Mouse (Mus musculus) brain, embryonic 18.5 days (tissue): ENCODE results near the gene Rbfox2.

Experiments used
- DNase-seq: peaks from one replicate; pipeline ENCODE4 v3.0.0-alpha.2; 2012; ENCODE audit warnings: low read depth, low spot score

Gene Rbfox2

DNA sequence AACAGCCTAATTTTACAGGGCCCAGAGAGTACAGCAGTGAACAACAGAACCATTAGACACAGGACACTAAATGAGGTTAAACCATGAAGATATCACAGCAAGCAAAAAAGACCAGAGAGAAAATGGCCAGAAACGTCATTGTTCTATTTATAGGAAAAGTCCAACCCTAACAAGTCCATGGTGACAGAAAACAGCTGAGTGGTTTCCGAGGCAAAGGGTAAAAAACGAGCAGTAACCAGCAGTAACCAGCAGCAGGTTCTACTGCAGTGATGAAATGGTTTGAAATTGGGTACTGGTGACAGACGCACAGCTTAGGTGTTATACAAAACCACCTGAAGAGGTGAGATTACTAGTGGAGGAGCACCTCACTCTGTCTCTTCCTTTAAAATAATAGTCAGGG is 72.5 kb downstream of the Rbfox2 start:
- no peak for DNase-seq

DNA sequence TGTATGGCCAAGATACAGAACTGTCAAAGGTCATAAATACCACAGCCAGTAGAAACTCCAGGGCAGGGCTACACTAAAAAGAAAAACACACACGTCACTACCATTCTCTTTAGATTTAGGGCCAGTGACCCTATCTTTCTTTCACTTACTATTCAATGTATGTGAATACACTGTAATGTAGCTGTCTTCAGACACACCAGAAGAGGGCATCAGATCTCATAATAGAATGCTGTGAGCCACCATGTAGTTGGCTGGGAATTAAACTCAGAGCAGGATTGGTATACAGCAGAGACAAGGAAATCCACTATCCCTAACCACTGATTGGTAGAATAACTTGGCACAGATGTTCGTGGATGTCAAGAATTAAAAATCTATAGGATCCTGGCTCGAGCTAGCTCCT is 76.7 kb downstream of the Rbfox2 start:
- no peak for DNase-seq

DNA sequence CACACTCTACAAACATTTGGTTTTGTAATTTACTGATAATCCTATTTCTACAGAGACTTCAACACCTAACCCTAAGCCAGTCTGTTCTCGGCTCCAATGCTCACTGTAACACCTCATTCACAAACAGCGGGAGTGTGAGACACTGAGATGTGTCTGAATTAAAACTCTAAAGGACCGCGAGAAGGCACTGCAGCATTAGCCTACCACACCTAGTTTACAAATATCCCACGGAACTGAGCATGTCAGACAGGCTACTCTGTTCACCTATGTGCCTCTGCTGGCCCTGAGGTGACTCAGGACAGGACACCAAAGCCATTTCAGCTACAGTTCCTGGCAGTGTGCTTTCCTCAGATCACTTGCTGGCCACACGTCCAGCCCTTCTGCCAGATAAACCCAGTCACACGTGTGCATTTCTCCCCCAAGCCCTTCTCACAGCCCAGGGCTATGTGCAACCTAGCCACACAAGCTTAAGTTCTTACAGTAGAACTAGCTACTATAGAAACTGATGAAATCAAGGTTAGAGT is 79.9 kb downstream of the Rbfox2 start:
- no peak for DNase-seq

DNA sequence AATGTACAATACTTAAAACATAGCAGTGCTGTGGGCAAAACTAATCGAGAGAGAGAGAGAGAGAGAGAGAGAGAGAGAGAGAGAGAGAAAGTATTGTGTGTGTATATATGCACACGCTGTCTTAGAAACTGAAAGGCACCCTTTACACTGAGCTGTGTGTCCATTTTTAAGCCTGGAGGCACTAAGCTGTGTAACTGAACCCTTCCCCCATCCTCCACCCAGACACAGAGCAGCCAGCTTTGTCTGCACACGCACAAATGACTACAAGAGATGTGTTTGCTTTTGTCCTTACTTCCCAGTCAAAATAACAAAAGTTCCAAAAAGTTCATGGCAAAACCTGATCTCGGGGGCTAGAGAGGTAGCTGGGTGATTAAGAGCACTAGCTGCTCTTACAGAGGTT is 80.9 kb downstream of the Rbfox2 start:
- no peak for DNase-seq

DNA sequence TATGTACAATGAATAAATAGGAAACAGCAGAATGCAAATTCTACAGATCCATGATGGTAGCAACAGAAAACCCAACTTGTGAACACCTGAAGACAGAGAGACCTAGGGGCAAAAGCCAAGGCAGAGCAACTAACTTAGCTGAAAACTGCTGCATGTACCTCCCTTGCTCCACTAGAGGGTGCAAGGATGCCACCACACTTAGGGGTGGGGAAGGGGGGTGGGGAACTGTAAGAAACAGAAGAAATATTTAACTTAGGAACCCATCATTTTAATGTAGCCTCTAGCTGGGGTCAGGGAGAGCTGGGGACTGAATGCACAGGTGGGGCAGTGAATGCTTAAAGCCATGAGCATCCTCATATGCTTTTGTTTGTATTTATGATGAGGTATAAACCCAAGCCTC is 81.5 kb downstream of the Rbfox2 start:
- DNase-seq, result no peak

DNA sequence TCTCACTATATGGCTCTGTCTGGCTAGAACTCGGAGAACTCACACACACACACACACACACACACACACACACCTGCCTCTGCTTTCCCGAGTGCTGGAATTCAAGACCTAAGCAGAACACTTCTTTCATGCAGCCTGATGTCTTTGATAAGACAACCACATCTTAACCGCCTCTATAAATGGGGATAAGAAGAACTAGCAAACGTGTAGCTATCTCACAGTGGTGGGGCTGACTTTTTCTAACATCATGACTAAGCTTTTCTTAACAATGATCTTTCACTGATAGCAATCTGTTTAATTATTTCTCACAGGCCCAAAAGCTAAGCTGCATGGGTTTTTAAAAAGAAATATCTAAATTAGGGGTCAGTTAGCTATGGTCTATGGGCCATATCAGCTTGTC is 86.0 kb downstream of the Rbfox2 start:
- no peak for DNase-seq

DNA sequence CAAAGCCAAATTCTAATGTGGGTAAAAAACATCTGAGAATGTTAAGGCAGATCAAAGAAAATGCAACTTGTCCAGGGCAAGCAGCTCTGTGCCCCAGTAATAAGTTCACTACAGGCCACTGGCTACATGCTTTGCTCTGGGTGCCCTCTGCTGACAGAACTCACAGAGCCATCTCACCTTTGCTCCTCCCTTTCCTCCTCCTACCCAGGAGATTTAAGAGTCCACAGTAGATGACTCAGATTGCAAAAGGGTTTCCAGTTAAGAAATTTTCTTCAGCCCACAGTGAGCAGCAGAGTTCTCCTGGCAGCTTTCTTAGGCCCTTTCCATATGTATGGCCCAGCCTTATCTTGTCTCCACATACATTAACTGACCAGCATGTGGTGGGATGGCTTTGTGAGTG is 86.7 kb downstream of the Rbfox2 start:
- DNase-seq, result no peak

DNA sequence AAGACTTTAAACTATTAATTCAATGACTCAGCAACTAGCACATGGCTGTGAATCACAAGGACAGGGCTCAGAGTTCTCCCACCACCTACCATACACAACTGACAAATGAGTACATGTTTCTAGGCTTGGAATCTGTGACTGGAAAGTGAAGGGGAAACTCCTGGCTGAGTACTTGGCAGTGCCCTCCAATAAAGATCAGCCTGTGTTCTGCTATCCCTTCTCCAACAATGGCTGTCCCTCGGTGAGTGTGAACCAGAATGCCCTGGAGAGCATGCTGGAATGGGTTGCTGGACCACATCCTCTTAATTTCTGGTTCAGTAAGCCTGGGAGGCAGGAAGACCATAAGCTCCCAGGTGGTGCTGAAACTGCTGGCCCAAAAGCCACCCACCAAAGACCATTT is 87.2 kb downstream of the Rbfox2 start:
- DNase-seq, result no peak

DNA sequence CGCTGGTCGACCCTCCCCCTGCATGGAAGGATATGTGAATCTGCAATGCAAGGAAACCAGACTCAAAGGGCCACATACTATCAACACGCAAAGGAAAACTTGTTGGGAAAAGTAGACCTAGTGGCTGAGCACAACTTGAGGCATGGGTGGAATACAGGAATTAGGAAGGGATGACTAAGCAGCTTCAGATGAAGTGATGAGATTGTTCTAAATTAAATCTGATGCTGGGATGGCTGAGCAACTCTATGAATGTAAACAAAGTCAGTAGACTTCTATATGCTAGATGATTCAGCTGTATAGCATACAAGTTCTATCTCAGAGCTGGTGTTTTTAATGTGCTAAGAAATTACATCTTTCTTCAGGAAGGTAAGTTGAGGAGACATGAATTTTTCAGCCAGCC is 88.8 kb downstream of the Rbfox2 start:
- DNase-seq, result no peak

DNA sequence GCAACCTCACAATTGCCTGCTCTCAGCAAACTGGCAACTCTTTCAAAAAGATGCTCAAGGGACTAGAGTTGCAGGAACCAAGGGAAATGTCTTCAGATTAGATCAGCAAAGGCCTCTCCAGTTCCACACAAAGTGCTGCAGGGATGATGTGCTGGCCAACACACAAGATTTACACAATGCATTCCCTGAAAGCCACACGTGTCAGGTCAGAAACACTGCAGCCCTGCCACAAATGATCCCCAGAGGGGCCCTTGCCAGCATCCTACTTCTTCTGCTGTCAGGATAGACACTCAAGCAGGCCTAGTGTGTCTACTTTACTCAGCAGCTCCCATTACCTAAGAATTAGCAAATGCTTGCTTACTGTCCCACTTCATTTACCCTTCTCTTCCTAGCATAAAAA is 89.3 kb downstream of the Rbfox2 start:
- no peak for DNase-seq

DNA sequence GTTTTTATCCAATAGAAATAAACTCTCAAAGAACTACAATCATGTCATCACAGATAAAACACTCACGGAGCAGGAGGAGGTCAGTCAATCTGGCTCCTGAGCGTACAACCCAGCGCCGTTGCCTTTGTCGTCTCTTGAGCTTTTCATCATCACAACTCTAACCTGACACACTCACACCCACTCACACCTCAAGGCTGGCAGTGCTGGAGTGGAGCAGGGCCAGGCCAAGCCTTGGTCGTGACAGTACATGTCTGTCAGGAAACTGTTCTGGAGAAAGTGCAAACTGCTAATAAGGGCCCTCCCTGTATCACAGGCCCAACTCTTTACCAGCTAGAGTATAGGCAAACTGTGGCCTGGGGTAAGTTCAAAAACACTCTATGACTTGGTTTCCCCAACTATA is 90.1 kb downstream of the Rbfox2 start:
- DNase-seq, result no peak

DNA sequence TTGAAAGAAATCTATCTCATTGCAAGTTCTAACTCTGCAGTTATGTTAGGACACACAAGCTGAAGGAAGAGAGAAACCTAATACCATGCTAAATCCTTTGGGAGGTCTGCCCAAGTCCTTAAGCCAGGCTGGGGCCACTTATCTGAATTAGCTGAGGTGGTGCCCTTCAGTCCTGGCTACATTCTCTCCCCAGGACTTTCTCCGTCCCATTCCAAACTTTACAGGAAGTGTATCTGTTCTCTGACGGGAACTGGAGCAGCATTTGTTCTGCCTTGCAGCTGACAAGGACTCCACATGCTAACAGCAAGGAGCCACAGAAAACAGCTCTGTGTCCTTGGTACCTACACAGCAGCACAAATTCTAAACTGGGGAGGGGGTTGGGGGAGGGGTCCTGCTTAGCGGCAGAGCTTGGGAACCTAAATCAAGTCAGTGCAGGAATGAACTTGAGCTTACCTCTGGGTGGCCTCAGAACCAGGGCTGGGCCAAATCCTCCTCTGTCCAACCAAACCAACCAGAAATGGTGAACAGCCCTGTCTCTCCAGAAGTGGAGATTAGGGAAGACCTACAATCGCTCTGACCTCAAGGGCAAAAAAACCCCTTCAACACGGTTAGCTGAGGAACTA is 91.5 kb downstream of the Rbfox2 start:
- DNase-seq, result no peak

DNA sequence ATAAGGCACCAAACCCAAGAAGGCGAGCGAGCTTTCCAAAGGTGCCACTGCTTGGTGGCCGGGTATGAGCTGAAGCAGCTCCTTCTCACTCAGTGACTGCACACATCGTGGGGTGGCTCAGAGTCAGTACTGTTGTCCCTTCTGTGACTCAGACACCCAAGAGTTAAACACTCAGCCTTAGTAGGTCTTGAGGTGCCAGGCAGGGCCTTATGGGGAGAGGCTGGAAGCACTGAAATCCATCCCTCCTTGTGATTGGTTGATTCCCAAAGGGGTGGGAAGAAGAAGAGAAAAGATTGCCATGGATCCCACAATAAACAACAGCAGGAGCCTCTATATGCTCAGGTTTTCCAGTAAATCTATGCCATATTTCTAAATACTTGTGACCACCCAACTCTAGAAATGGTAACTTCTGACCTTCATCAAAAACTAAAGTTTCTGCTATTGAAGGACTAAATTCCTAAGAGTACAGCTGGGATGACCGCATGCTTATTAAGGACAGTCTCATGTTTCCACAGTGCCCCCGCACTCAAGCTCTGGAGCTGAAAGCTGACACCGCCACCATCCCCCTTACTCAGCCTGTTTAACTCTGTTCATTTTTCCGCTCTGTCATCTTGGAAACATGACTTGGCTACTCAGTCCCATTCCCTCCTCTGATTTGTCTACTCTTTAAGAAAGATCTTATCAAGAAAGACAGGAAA is 92.2 kb downstream of the Rbfox2 start:
- no peak for DNase-seq

DNA sequence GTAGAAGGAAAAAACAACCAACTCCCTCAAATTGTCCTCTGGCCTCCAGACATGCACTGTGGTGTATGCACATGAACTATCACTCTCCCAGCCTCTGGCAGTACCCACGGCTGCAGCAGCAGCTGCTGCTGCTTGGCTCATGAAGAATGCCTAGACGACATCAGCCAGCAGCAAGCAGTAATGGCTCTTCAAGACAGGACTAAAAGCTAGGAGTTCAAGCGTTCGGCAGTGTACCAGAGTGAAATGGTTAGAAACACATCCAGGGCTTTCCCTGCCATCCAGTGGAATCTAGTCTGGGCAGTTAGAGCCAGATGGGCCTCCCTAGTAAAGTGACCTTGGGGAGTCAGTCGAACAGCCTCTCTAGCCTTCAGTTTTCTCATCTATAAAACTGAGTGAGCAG is 93.0 kb downstream of the Rbfox2 start:
- DNase-seq, result no peak

DNA sequence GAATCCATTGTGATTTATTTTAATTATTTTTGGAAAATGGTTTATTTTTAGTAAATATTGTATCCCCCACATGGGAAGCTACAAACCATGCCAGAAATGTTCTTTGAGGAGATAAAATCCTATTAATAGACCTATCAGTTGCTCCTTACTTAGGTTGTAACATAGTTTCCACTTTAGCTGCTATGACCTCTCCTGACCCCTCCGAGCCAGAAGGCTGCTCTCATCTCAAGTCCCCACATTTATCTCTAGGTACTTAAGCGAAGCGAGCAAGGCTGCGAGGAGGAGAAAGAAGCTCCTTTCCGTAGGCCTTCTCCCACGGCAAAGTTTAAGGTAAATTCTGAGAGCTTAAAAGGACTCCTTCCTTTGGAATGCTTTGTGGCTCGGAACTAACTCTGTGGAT is 94.0 kb downstream of the Rbfox2 start:
- DNase-seq, result no peak

DNA sequence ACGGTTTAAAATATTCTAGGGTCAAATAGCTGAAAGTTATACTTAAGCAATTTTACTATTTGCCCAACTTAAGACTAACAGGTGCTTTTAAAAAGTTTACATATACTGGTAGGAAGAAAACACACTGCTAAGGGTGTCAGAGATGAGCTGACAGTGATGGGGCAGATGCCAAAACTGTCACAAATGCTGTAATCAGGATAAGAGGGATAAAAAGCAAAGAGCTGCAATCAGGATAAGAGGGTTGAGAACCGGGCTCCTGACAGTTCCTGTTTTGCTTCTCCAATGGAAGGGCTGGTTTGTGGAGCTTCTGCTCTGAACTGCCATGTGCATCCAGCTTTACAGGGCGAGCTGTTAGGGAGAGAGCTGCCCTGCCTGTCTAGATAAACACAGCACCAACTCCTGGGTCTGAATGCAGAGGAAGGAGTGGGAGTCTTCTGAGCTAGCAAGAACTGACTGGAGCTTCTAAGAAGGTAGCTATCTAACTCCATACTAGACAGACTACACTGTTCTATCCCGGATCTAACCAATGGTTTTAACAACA is 94.5 kb downstream of the Rbfox2 start:
- DNase-seq, result no peak

DNA sequence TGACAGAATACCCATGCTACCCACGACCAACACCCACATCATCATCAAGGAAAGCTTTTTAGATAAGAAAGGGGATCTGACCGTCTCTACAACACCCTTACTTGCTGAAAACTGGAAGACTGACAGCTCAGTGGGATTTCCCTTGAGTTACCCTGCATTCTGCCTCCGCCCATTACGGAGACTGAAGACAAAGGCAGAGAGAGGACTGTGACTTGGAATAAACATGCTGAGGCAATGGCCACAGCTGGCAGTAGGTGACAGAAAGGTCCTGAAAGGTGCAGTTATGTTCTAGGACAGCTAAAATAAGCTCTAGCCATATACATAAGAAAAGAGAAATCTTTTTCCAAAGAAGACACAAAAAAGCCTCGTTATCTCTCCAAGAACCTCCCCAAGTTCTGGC is 99.8 kb downstream of the Rbfox2 start:
- DNase-seq, result no peak

DNA sequence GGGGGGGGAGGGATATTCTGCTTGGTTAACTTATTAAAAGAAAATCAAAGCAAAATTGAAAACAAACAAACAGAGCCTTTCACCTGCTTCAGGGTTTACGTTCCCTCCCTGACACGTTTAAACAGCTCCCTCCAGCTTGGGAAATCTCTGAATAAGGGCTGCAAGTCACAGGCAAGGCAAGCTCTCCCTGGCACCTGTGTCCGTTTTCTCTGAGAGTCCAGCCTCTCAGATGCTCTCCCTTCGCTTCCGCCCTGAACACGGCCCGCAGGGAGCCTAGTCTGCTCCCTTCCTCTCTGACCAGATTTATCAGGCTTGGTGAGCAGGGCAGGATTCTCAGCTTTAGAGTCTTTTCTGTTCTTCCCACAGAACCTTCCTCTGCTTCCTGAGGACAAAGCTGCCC is 101.9 kb downstream of the Rbfox2 start:
- DNase-seq, result no peak

DNA sequence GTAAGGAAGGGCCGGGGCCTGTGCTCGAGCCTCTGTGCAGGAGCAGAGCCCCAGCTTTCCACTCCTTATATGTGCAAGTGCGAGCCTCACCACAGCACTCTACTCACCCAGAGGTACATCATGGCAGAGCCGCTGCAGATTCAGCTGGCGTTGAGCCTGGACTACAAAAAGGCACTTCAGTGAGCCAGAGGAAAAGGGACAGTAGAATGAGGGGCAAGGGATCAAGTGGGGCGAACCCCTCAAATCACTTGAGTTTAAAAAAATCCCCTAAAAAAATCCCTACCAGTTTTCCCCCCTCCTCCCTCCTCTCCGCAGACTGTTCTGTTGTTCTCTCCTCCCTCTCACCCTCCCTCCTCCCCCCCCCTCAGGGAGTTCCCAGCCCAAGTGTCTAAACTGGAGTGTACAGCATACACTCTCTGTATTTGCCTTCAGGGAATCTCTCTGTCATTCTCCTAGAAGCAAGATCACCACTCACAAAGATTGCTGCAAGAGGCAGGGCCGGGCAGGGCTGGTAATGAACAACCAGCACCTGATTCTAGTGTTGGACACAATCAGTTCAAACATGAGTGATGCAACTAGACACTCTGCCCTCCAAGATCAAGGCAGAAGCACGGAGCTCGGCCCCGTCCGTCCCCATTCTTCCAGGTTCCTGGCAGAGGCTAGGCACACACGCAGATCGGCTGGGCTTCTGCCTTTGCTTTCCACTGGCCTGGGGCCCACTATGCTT is 103.4 kb downstream of the Rbfox2 start:
- DNase-seq, result no peak

DNA sequence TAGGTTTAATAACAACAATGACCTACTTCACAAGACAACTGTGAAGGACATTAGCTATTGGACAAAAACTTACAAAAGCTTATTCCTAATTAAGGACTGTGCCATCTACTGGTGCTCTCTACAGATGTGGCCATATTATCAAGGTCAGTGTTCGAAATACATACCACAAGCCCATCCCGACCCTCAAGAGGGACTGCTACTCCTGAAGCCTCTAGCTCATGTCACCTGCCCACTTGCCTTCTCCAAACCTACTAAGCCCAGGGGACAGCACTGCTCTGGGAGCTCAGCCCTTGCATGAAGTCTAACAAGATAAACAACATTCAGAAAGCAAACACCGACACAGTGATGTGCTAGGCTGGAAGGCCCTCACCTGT is 103.9 kb downstream of the Rbfox2 start:
- DNase-seq, result no peak

DNA sequence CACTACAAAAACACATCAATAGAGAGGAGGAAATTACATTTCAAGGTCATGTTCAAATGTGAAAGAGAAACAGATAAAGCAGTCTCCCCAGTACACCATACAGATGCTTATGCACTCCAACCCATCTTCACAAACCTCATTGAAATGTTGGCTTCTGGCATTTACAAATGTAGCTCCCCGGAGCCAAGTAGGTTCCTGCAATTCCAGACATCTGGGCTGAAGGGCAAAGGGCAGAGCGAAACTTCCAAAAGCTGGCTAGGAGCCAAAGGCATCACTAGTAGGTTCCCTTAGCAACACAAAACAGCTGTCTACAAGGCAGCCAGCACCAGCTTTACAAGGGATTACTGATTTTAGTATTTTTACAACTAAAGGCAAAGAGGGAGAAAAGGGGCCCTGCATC is 104.6 kb downstream of the Rbfox2 start:
- DNase-seq, result no peak

DNA sequence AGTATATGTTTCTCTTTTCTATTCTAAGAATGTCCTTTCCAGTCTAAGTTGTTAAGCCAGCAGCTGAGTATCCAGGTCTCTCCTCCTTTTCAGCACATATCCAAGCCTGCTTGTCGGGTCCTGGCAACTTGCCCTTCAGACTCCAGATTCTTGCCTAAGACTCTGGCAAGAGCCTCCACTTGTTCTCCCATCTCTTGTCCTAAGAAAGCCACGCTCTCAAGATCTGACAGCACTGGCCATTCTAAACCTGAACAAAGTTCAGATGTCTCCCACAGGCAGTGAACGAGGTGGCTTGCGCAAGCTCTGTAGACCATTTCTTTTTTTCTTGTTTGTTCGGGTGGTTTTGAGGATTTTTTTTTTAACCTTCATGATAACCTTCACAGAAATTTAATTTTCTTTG is 110.0 kb downstream of the Rbfox2 start:
- DNase-seq, result no peak

DNA sequence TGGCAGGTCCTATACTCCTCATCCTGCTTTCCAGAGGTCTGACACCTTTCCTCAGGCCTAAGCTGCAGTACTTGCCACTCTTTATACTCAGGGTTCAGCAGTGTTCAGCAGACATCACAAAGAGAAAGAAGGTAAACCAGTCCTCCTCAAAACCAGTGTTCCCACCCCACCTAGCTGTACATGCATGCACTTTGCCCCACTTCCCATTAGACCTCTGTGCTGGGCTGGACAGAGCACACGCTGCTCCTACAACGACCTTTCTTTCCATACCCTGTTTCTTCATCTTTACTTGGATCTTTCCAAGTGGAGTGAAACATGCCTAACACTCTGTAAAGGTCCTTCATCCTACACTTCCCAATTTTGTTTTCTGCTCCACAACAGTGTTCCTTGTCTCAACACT is 110.8 kb downstream of the Rbfox2 start:
- DNase-seq, result no peak
